ENCODE assay signal across 7 mouse cellular contexts in genomic region chr11:5261508-5262392, GRCm38 (mm10). TPM values are rescaled to one million over a fixed set of nuclear protein-coding genes. Genes with fewer than 3 reads are reported as not detected.
DNase-seq lines count a peak whose midpoint lies in the region; ATAC-seq lines count a peak whose summit lies in the region.

Kremen1 (minus strand) TSS chr11:5261558.

- peaks cover 29% of the 10 kb centered on the region for H3K4me1 ChIP-seq in embryonic facial prominence, embryonic 10.5 days
- peaks cover 28% of the 10 kb centered on the region for H3K4me1 ChIP-seq in limb, embryonic 10.5 days
- peaks cover 12% of the 10 kb centered on the region for H3K4me1 ChIP-seq in midbrain, embryonic 13.5 days (replicated peaks)

- peak within 1 kb of the TSS; percentile 75 for H3K9ac ChIP-seq in midbrain, embryonic 13.5 days (replicated peaks)

- no peaks in the 10 kb centered on the region for H3K36me3 ChIP-seq in embryonic facial prominence, embryonic 10.5 days (replicated peaks)
- H3K36me3 ChIP-seq in limb, embryonic 10.5 days = no peaks in the 10 kb centered on the region
- no peaks in the 10 kb centered on the region for H3K36me3 ChIP-seq in midbrain, embryonic 13.5 days

- peaks cover 29% of the 10 kb centered on the region for H3K27me3 ChIP-seq in embryonic facial prominence, embryonic 10.5 days (replicated peaks; ENCODE audit: low read depth, poor library complexity, severe bottlenecking)
- peaks cover 13% of the 10 kb centered on the region for H3K27me3 ChIP-seq in limb, embryonic 10.5 days (ENCODE audit: low read depth, poor library complexity, severe bottlenecking)
- H3K27me3 ChIP-seq in midbrain, embryonic 13.5 days = peaks cover 17% of the 10 kb centered on the region

- peak within 1 kb of the TSS; percentile 81 for H3K4me2 ChIP-seq in midbrain, embryonic 13.5 days (replicated peaks)

- peak; percentile 71 for ATAC-seq in granulocyte monocyte progenitor cell, adult 5-6 weeks (replicated peaks; ENCODE audit: poor library complexity, severe bottlenecking)
- peak; percentile 97 for ATAC-seq in midbrain, embryonic 13.5 days

- H3K9me3 ChIP-seq in embryonic facial prominence, embryonic 10.5 days = no peaks in the 10 kb centered on the region
- no peaks in the 10 kb centered on the region for H3K9me3 ChIP-seq in limb, embryonic 10.5 days (replicated peaks)
- H3K9me3 ChIP-seq in midbrain, embryonic 13.5 days = no peaks in the 10 kb centered on the region

- DNase-seq in adrenal gland, postnatal 10 days = peak; percentile 96
- DNase-seq in embryonic facial prominence, embryonic 10.5 days (ENCODE audit: low spot score) = peak; percentile 95
- DNase-seq in kidney, adult 11 months = peak; percentile 93
- peak; percentile 96 for DNase-seq in limb, embryonic 10.5 days (ENCODE audit: low spot score)
- DNase-seq in spleen, adult 12 weeks (ENCODE audit: low spot score) = peak; percentile 88

- 3% methylated on average over 64 of the region's 80 CpGs for WGBS in embryonic facial prominence, embryonic 10.5 days
- 4% methylated on average over 50 of the region's 80 CpGs for WGBS in limb, embryonic 10.5 days
- 2% methylated on average over 55 of the region's 80 CpGs for WGBS in midbrain, embryonic 13.5 days

- H3K27ac ChIP-seq in embryonic facial prominence, embryonic 10.5 days (replicated peaks) = peak within 1 kb of the TSS; percentile 92
- H3K27ac ChIP-seq in limb, embryonic 10.5 days = peak within 1 kb of the TSS; percentile 93
- 0 out of 2 replicates have a peak within 1 kb of the TSS, but pooled peaks have one; percentile 40 for H3K27ac ChIP-seq in midbrain, embryonic 13.5 days

- peak within 1 kb of the TSS; percentile 96 for H3K4me3 ChIP-seq in embryonic facial prominence, embryonic 10.5 days
- H3K4me3 ChIP-seq in limb, embryonic 10.5 days = peak within 1 kb of the TSS; percentile 94
- peak within 1 kb of the TSS; percentile 81 for H3K4me3 ChIP-seq in midbrain, embryonic 13.5 days (replicated peaks)

RNA-seq across cellular contexts. Expression of gene Kremen1, which starts in this region (rescaled TPM):
- 10 to 100 TPM; 20.4 to 27.0 TPM for total RNA-seq in adrenal gland, postnatal 10 days (2021)
- polyA plus RNA-seq in embryonic facial prominence, embryonic 10.5 days (2016; fragmentation: Nextera tagmentation; extraction: Ambion mirVana) = 16.5 and 17.3 TPM in 2 replicates
- 4.1 and 6.8 TPM in 2 replicates for total RNA-seq in granulocyte monocyte progenitor cell, adult 5-6 weeks (2014; fragmentation: Nextera tagmentation)
- 1.9 and 2.1 TPM in 2 replicates for total RNA-seq in granulocyte monocyte progenitor cell, adult 5-6 weeks (2017)
- polyA plus RNA-seq in limb, embryonic 10.5 days (2016; fragmentation: Nextera tagmentation; extraction: Ambion mirVana) = 16.8 and 17.8 TPM in 2 replicates
- polyA plus RNA-seq in midbrain, embryonic 13.5 days (2015; fragmentation: Nextera tagmentation; extraction: Ambion mirVana) = 5.2 and 7.5 TPM in 2 replicates

Comparison
In these comparisons a context has a peak if more than half of its experiments do, and no peak if none do; other contexts are left out.
1. Peak in every context shown above with its lines: DNase-seq, ATAC-seq, H3K4me3 ChIP-seq and H3K27ac ChIP-seq.
2. H3K27ac ChIP-seq: peak in every context shown above with its lines; median percentile 93 in limb, embryonic 10.5 days; 92 in embryonic facial prominence, embryonic 10.5 days; 40 in midbrain, embryonic 13.5 days.